Mouse (Mus musculus): ENCODE measurements around the gene Hectd1. TPM values are rescaled to one million over a fixed set of nuclear protein-coding genes. Genes with fewer than 3 reads are reported as not detected.

Gene Hectd1
- polyA plus RNA-seq, 1 experiment from 2014 or later, result 30.4 TPM

DNA sequence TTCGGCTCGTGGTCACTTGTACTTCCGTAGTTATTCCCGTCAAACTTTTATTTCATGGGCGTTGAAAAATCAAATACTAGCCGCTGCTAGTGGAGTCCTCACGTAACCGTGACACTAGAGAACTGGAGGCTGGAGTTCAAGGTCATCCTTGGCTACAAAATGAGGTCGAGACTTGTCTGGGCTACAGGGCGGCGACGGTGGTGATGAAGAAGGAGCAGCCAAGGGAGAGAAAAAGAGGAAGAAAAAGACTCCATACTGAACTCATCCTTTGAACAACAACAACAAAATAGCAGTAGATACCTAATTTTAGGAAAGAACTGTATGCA, 704 bp upstream of the Hectd1 start:
- H3K27ac ChIP-seq, result peak overlapping the region; percentile 75
- H3K79me2 ChIP-seq (ENCODE audit: inconsistent target), result peaks cover 50% of the 10 kb centered on the region
- WGBS (ENCODE audit: missing documents), result under 1% methylated on average over 12 of the region's 12 CpGs
- H3K4me3 ChIP-seq (ENCODE audit: inconsistent target), result peak overlapping the region; percentile 57
- 0 out of 2 replicates have a peak, but pooled peaks cover 7% of the 10 kb centered on the region for H3K36me3 ChIP-seq (ENCODE audit: inconsistent target)

DNA sequence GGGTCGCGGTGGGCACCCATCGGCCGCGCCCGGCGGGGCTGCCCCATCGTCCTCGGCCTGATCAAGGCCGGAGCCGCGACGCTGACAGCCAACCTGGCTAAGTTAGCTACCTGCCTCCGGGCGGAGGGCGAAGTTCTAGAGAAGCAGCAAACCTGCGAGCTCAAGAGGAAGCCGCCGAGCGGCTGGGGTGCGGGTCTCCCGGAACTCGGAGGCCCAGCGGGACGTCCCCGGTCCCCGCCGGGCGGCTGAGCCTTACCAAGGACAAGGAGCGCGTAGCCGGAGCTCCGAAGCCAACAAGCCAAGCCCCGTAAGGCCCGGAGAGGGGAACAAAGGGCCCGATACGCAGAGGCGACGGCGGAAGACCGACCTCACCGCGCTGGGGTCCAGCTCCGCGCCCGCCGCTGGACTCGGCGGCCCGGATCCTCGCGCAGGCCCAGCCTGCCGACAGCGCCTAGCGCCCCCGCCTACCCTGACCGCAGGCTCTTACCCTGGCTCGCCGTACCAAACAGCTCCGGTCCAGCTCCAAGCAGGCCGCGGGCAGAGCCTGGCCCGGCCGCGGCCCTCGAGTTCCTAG, 533 bp downstream of the Hectd1 start:
- peaks cover 14% of the 10 kb centered on the region; the same call in 1 of the 2 replicates for H3K36me3 ChIP-seq (ENCODE audit: inconsistent target)
- no peak overlapping the region for H3K27ac ChIP-seq
- under 1% methylated on average over 60 of the region's 66 CpGs for WGBS (ENCODE audit: missing documents)
- H3K4me3 ChIP-seq (ENCODE audit: inconsistent target), result peak overlapping the region; percentile 59
- H3K79me2 ChIP-seq (ENCODE audit: inconsistent target), result peaks cover 63% of the 10 kb centered on the region

DNA sequence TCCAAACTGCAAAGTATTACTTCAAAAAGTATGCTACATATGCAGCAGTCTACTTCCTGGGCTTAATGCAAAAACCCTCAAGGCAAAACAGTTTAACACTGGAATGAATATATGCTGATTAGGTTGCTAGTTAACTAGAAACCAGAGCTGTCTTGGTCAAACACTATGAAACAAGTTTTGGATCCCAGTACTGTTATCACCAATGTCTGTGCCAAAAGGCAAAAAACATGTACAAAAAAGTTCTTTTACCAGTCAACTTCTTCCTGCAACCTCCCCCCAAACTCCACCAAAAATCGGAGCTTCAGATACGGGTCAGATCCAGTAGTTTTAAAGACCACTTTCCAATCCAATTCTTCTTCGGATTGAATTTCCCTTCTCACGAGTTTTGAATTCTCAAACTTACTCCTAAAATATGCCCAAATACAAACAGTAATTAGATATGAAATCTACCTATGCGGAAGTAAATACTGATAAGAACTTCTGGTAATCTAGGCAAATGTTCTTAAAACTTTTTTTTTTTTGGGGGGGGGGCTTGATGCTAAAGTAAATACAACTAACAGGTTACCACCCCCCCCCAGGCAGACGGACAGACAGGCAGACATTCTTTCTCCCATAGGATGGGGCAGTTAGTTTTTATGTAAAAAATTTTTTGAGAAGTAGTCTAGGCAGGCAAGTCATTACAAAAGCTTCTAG, 1.2 kb downstream of the Hectd1 start:
- peak overlapping the region; percentile 59 for H3K4me3 ChIP-seq (ENCODE audit: inconsistent target)
- H3K27ac ChIP-seq, result no peak overlapping the region
- peaks cover 14% of the 10 kb centered on the region; the same call in 1 of the 2 replicates for H3K36me3 ChIP-seq (ENCODE audit: inconsistent target)
- H3K79me2 ChIP-seq (ENCODE audit: inconsistent target), result peaks cover 70% of the 10 kb centered on the region
- WGBS (ENCODE audit: missing documents), result 5% methylated on average over 5 of the region's 6 CpGs

DNA sequence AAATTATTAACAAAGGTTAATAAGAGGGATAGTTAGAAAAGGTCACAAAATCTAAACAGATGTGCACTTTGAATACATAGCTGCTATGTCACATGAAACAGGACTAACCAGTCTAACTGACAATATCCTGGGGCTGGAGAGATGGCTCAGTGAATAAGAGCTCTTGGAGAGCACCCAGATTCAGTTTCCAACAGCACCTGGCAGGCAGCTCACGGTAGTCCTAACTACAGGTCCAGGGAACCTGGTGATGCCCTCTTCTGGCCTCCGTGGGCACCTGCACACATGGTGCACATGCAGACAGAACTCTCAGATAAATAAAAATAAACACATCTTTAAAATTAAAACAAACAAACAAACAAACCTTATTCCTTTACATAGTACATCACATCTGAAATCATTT, 4.0 kb downstream of the Hectd1 start:
- Histone ChIP-seq H3K36me3 (ENCODE audit: inconsistent target) (peaks cover 14% of the 10 kb centered on the region; the same call in 1 of the 2 replicates), H3K79me2 (ENCODE audit: inconsistent target) (peaks cover 87% of the 10 kb centered on the region), H3K27ac (no peak overlapping the region), H3K4me3 (ENCODE audit: inconsistent target) (no peak overlapping the region)
- 78% methylated on average over 2 of the region's 2 CpGs for WGBS (ENCODE audit: missing documents)

DNA sequence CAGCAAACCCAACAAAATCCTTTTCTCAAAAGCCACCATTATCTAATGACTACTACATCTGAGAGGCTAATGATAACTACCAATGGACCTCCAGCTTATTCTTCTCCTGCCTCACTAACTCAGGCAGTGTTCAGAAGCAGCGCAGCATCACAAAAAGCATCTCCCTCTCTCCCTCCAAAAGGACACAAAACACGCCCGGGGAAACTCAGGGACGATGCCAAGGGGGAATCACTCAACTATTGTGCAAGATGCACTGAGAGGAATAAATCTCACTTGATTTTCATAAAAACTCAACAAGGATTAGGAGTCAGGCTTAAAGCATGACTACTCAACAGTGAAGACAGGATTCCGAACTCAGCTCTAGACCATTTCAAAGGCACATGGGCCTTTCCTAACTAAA, 6.0 kb downstream of the Hectd1 start:
- 96% methylated on average over 5 of the region's 5 CpGs for WGBS (ENCODE audit: missing documents)
- H3K79me2 ChIP-seq (ENCODE audit: inconsistent target), result peaks cover 100% of the 10 kb centered on the region
- peaks cover 14% of the 10 kb centered on the region; the same call in 1 of the 2 replicates for H3K36me3 ChIP-seq (ENCODE audit: inconsistent target)
- H3K27ac ChIP-seq, result no peak overlapping the region
- H3K4me3 ChIP-seq (ENCODE audit: inconsistent target), result no peak overlapping the region

DNA sequence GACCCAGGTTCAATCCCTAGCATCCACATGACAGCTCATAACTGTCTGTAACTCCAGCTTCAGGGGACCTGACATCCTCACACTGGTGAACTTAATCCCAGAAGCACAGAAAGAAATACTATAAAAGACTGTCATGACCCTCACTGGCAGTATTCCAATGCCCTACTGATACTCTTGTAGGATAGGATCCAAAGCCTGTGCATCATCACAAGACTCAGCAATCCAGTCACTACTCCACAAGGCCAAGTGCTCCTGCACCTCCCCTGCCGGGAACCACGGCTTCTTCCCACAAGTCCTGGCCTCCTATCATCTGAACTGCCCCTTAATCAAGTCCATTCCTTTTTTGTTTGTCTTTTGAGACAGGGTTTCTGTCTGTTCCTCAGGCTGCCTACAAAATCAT, 6.5 kb downstream of the Hectd1 start:
- Histone ChIP-seq H3K4me3 (ENCODE audit: inconsistent target) (no peak overlapping the region), H3K79me2 (ENCODE audit: inconsistent target) (peaks cover 100% of the 10 kb centered on the region), H3K27ac (no peak overlapping the region), H3K36me3 (ENCODE audit: inconsistent target) (peaks cover 14% of the 10 kb centered on the region; the same call in 1 of the 2 replicates)
- 90% methylated on average over 2 of the region's 2 CpGs for WGBS (ENCODE audit: missing documents)

DNA sequence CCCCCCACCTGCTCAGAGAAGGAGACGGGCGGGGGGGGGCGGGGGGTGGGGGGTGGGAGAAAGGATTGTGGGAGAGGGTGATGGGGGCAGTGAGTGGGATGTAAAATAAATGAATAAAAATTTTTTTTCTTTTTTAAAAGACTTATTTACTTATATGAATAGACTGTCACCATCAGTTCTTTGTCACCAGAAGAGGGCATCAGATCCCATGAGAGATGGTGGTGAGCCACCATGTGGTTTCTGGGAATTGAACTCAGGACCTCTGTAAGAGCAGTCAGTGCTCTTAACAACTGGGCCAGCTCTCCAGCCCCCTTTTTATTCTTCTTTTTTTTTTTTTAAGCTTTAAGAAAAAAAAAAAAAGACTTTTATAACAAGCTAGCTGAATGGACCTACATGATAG, 7.1 kb downstream of the Hectd1 start:
- H3K36me3 ChIP-seq (ENCODE audit: inconsistent target), result peaks cover 14% of the 10 kb centered on the region; the same call in 1 of the 2 replicates
- H3K27ac ChIP-seq, result no peak overlapping the region
- H3K79me2 ChIP-seq (ENCODE audit: inconsistent target), result peaks cover 100% of the 10 kb centered on the region
- no peak overlapping the region for H3K4me3 ChIP-seq (ENCODE audit: inconsistent target)
- WGBS (ENCODE audit: missing documents), result no CpG with 5 or more reads among the region's 3 CpGs

DNA sequence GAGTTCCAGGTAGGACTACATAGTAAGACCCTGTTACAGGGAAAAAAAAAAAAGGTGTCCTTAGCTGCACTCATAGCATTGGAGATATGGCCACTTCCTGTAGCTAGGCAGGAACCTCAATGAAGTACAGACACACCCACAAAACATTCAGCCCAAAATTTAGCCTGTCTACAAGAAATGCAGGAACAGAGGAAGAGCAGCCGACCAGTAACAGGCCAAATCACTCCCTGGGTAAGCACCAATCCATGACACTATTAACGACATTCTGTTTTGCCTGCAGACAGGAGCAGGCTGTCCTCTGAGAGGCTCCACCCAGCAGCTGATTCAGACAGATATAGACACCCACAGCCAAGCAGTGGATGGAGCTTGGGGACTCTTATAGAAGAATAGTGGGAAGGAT, 8.1 kb downstream of the Hectd1 start:
- no peak overlapping the region for H3K4me3 ChIP-seq (ENCODE audit: inconsistent target)
- peaks cover 14% of the 10 kb centered on the region; the same call in 1 of the 2 replicates for H3K36me3 ChIP-seq (ENCODE audit: inconsistent target)
- H3K79me2 ChIP-seq (ENCODE audit: inconsistent target), result peaks cover 100% of the 10 kb centered on the region
- WGBS (ENCODE audit: missing documents), result 0% methylated on average over 2 of the region's 2 CpGs
- H3K27ac ChIP-seq, result no peak overlapping the region

DNA sequence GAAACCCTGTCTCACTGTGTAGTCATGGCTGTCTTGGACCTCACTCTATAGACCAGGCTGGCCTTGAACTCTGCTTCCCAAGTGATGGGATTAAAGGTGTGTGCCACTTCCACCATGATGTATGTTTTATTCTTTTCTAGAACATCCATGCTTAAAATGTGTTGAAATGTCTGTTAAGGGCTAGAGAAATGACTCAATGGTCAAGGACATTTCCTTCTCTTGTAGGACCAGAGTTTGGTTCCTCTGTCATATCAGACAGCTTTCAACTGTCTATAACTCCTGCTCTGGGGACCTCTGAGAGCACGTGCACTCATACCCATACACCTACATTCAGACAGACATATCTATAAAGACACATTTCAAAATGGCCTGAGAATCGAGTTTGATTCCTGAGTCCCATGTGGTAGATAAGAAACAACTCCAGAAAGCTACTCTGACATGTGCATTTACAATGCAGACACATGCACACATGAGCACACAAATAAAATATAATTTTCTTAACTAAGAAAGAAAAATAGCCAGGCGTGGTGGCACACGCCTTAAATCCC, 9.3 kb downstream of the Hectd1 start:
- H3K36me3 ChIP-seq (ENCODE audit: inconsistent target), result peaks cover 8% of the 10 kb centered on the region; the same call in 1 of the 2 replicates
- WGBS (ENCODE audit: missing documents), result 90% methylated on average over 4 of the region's 4 CpGs
- H3K79me2 ChIP-seq (ENCODE audit: inconsistent target), result peaks cover 100% of the 10 kb centered on the region
- no peak overlapping the region for H3K27ac ChIP-seq
- no peak overlapping the region for H3K4me3 ChIP-seq (ENCODE audit: inconsistent target)

DNA sequence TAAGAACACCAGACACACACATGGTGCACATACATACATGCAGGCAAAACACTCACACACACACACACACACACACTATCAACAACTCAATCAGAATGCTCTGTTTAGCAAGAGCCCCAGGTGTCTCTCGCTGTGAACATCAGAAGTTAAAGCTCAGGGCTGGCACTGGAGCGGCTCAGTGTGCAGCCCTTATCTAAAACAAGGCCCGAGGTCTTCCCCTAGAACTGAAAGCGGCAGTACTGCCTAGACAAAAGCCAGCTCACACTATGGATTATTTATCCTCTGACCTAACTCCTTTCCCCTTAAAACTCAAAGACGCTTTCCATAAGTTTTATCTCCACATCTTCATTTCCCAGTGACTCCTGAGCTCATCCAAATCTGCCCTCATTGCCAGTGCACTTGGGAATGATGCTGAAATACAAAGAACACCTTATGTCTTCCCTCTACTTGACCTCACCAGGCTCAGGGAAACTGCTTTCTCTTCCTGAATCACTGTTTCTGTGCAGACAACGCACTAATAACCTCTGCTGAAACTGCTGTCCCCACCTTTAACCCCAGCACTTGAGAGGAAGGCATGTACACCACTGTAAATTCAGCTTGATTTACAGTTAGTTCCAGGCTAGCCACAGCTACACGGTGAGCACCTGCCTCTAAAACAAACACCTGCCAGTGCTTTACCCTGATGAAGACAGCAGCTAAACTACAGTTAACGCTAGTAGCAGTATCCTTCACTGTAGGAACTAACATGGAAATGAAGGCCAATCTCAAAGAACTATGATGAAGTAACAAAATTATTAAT, 11.3 kb downstream of the Hectd1 start:
- no peak overlapping the region for H3K4me3 ChIP-seq (ENCODE audit: inconsistent target)
- no peak overlapping the region for H3K27ac ChIP-seq
- H3K36me3 ChIP-seq (ENCODE audit: inconsistent target), result no peaks in the 10 kb centered on the region
- whole genome bisulfite sequencing (ENCODE audit: missing documents), result 77% methylated on average over 8 of the region's 8 CpGs
- H3K79me2 ChIP-seq (ENCODE audit: inconsistent target), result peaks cover 100% of the 10 kb centered on the region

DNA sequence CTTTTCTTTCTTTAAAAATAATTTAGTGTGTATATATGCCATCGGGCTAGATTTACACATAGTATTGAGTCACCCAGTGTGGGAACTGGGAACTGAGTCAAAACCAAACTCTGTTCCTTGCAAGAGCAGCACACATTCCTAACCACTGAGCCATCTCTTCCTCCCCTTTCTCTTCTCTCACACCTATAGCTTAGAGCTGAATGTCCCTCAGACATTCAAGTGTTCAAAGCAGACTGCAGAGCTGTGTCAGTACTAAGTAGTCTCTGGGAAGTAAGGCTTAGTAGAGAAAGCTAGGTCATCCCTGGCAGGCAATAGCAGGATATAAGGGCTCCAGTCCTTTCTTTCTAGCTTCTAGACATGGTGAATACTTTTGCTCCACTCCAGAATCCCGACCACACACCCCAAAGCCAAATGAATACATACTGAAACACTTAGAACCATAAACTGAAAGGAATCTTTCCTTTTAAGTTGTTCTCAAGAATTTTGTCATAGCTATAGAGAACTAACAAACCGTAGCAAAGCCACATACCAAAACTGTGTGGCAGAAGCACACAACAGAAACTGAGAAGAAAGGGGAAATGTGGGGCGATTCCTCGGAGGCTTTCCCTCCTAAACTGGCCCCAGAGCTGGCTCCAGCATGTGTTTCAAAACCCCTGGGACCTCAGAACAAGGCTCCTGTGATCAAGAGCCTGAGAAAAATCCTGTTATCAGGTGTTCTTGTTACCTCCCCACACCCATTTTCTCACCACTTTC, 17.8 kb downstream of the Hectd1 start:
- Histone ChIP-seq H3K79me2 (ENCODE audit: inconsistent target) (peaks cover 99% of the 10 kb centered on the region), H3K27ac (peak overlapping the region; percentile 22; the same call in 1 of the 2 replicates), H3K36me3 (ENCODE audit: inconsistent target) (no peaks in the 10 kb centered on the region), H3K4me3 (ENCODE audit: inconsistent target) (no peak overlapping the region)
- WGBS (ENCODE audit: missing documents), result 19% methylated on average over 4 of the region's 5 CpGs

DNA sequence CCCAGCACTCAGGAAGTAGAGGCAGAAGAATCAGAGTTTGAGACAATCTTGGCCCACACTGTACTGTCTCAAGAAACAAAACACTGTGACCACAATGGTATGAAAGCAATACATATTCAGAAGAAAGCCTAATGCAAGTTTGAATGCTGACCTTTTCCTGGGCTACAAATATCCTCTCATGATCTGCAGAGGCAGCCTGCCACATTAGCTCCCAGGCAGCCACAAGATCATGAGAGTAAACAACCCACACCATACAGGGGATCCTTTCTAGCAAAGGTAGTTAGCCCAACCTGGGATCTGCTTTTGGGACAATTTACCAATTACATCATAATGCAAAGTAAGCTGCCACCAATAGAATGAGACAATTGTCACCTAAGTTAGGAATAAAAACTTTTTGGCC, 18.8 kb downstream of the Hectd1 start:
- H3K36me3 ChIP-seq (ENCODE audit: inconsistent target), result no peaks in the 10 kb centered on the region
- no peak overlapping the region for H3K4me3 ChIP-seq (ENCODE audit: inconsistent target)
- H3K79me2 ChIP-seq (ENCODE audit: inconsistent target), result peaks cover 99% of the 10 kb centered on the region
- H3K27ac ChIP-seq, result no peak overlapping the region

DNA sequence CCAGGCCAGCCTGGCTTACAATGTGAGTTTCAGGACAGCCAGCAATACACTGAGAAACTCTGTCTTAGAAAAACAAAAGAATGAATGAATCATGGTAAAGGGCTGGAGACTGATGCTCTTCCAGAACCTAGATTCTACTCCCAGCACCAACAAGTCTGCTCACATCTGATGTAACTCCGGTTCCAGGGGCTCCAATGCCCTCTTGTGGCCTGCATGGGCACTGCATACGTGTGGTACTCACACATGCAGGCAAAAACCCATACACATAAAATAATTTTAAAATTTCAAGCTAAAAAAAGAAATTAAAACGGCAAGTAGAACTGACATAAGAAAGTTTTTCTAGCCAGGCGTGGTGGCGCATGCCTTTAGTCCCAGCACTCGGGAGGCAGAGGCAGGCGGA, 44.5 kb downstream of the Hectd1 start:
- peaks cover 95% of the 10 kb centered on the region for H3K36me3 ChIP-seq (ENCODE audit: inconsistent target)
- H3K27ac ChIP-seq, result no peak overlapping the region
- no peak overlapping the region for H3K4me3 ChIP-seq (ENCODE audit: inconsistent target)
- no peaks in the 10 kb centered on the region for H3K79me2 ChIP-seq (ENCODE audit: inconsistent target)
- 91% methylated on average over 5 of the region's 7 CpGs for WGBS (ENCODE audit: missing documents)

DNA sequence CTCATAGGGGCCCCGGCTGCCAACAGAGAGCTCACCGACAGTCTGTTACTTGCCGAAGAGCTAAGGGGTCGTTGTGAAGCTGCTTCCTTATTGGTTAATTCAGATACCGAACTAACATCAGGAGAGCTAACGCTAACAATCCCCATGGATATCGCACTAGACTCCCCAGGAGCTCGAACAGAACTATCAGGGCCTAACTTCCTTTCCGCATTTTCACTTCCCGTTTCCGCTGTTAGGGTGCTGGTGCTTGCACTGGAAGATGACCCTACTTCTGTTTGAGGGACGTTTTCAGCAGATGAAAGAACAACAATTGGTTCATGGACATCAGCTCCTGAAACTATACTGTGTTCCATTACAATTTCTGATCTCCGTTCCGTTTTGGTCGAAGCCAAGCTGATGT, 60.6 kb downstream of the Hectd1 start:
- H3K27ac ChIP-seq, result no peak overlapping the region
- peaks cover 54% of the 10 kb centered on the region for H3K36me3 ChIP-seq (ENCODE audit: inconsistent target)

More for the DNA sequence above, 60.6 kb downstream of the Hectd1 start:
- H3K79me2 ChIP-seq (ENCODE audit: inconsistent target), result no peaks in the 10 kb centered on the region
- 62% methylated on average over 15 of the region's 15 CpGs for WGBS (ENCODE audit: missing documents)
- no peak overlapping the region for H3K4me3 ChIP-seq (ENCODE audit: inconsistent target)
